Mouse (Mus musculus) thymus, adult 18-20 months (tissue): ENCODE measurements at regions not wholly inside any gene's neighbourhood (a gene's known extent, or its start where the extent isn't known, plus 50 kb on each side); places are given as distances from the start of the nearest gene placed in this dataset.

Source experiments
- DNase-seq, 2 experiments: peaks; one replicate each; pipeline ENCODE4 v3.0.0; 2022; ENCODE audit warnings: mixed read lengths in 2 of 2

- DNase-seq: no peak
Observed at GRCm38 (mm10) chr10:16789641-16790243, 933.3 kb upstream of the Cited2 start.

- DNase-seq: no peak
Observed at GRCm38 (mm10) chr10:16803978-16804377, 919.0 kb upstream of the Cited2 start.

GRCm38 (mm10) chr10:16810716-16811115, 912.3 kb upstream of the Cited2 start:
- no peak for DNase-seq

GRCm38 (mm10) chr10:16814013-16814412, 909.0 kb upstream of the Cited2 start:
- no peak for DNase-seq

- DNase-seq: no peak
Observed at GRCm38 (mm10) chr10:16861534-16861933, 861.5 kb upstream of the Cited2 start.

GRCm38 (mm10) chr10:16866914-16867313, 856.1 kb upstream of the Cited2 start:
- DNase-seq: no peak

GRCm38 (mm10) chr10:16874131-16874530, 848.9 kb upstream of the Cited2 start:
- no peak for DNase-seq

GRCm38 (mm10) chr10:16878197-16878596, 844.8 kb upstream of the Cited2 start:
- no peak for DNase-seq

- no peak for DNase-seq
Observed at GRCm38 (mm10) chr10:16893316-16893715, 829.7 kb upstream of the Cited2 start.

GRCm38 (mm10) chr10:16895332-16895731, 827.7 kb upstream of the Cited2 start:
- DNase-seq: no peak

- no peak for DNase-seq
Observed at GRCm38 (mm10) chr10:16922888-16923287, 800.1 kb upstream of the Cited2 start.

- DNase-seq: no peak
Observed at GRCm38 (mm10) chr10:16923851-16924250, 799.2 kb upstream of the Cited2 start.

- DNase-seq: no peak
Observed at GRCm38 (mm10) chr10:16937705-16938104, 785.3 kb upstream of the Cited2 start.

GRCm38 (mm10) chr10:16951636-16952035, 771.4 kb upstream of the Cited2 start:
- no peak for DNase-seq

GRCm38 (mm10) chr10:16960971-16961370, 762.0 kb upstream of the Cited2 start:
- DNase-seq: no peak

GRCm38 (mm10) chr10:16962463-16962862, 760.6 kb upstream of the Cited2 start:
- no peak for DNase-seq

- no peak for DNase-seq
Observed at GRCm38 (mm10) chr10:16978770-16979169, 744.2 kb upstream of the Cited2 start.

- no peak for DNase-seq
Observed at GRCm38 (mm10) chr10:16990227-16990626, 732.8 kb upstream of the Cited2 start.

GRCm38 (mm10) chr10:16993789-16994188, 729.2 kb upstream of the Cited2 start:
- DNase-seq: no peak

- DNase-seq: no peak
Observed at GRCm38 (mm10) chr10:16994526-16994925, 728.5 kb upstream of the Cited2 start.

- DNase-seq: no peak
Observed at GRCm38 (mm10) chr10:16995010-16995409, 728.0 kb upstream of the Cited2 start.

- no peak for DNase-seq
Observed at GRCm38 (mm10) chr10:16996820-16997466, 726.1 kb upstream of the Cited2 start.

- DNase-seq: no peak
Observed at GRCm38 (mm10) chr10:17001320-17001719, 721.7 kb upstream of the Cited2 start.

- no peak for DNase-seq
Observed at GRCm38 (mm10) chr10:17003123-17003849, 719.7 kb upstream of the Cited2 start.
